Mouse (Mus musculus): Measurements from ENCODE around the gene Phb.

The Phb gene

GRCm38 (mm10) chr11:95666529-95667149 lies at the start of gene Phb:
Gene Phb, plus strand, starts transcription at chr11:95666957.
- peak; percentile 73 for DNase-seq (ENCODE audit: low spot score)

GRCm38 (mm10) chr11:95617785-95618465 lies 48.8 kb upstream of the Phb start:
- DNase-seq (ENCODE audit: low spot score): no peak

DNA sequence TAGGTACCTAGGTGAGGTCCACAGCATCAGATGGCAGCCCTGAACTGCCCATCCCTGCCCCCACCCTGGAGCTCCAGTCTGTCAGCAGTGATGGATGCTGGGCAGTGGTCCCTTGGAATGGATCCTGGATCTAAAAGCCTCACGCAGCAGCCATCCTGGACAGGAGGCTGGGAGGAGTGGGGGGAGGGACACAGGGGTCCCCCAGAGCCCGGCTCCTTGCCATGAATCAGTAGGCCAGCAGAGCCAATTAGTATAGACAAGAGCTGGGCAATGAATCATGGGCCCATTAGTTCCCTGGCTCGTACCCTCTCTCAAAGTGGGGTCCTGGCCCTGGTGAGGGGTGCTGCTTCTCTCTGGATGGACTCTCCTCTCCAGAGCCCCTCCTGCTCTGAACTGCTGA lies 47.7 kb upstream of the Phb start:
- DNase-seq (ENCODE audit: low spot score): no peak

DNA sequence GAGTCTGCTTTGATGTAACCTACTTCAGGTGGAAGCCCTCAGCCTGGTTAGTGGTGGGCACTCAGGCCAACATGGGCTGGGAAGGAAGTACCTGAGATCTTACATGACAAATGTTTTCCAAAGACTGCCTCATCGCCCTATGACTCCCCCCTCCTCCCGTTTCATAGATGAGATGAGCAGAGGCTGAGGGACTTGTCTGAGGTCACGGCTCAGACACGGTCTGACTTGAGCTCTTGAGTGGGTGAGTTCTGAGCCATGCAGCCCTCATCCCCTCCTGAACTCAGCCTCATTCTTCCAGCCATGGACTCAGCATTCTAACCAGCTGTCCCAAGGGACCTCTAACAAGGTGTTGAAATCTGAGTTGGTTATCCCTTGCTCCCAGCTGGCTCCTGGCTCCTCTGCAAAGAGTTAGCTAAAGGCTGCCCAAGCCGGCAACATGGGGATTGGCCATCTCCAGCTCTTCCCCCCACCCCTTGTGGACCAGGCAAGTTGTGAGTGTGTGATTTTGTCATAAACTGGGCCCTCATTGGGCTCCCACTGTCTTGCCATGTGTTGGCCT lies 46.8 kb upstream of the Phb start:
- no peak for DNase-seq (ENCODE audit: low spot score)

DNA sequence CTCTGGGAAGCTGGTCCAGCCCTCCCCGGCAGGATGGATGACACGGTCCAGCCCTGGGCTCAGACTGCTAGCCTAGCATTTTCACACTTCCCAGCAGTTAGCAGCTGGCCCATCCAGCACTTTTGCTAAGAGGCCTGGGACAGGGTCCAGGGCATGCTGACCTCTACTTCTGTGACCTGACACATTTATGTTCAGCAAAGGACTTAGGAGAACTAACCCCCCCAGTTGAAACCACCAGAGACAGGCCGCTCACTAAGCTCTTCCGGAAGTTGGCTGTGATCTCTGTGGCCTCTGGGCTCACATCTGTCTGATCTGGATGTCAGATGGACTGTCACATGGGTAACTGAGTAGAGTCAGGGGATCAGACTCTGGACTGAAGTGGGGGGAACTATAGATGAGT lies 45.7 kb upstream of the Phb start:
- no peak for DNase-seq (ENCODE audit: low spot score)

GRCm38 (mm10) chr11:95621541-95622130 lies 45.1 kb upstream of the Phb start:
- no peak for DNase-seq (ENCODE audit: low spot score)

DNA sequence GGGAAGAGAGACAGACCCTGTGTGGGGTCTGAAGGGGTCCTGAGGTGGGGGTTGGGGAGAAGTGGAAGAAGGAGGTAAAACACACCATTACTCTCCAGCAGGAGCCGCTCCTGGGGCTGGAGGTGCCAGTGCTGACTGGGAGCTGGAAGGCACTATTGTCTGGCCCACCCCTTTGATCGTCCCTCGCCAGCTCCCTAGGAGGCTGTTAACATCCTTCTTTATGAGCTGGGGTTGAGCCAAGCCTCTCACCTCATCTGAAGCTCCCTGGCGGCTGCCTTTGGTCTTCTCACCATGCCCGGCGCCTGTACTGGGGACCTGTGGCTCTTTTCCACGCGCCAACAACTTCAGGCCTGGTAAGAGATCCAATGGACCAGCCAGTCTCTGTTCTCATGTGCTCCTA lies 44.3 kb upstream of the Phb start:
- no peak for DNase-seq (ENCODE audit: low spot score)

- no peak for DNase-seq (ENCODE audit: low spot score)
These were observed 36.2 kb upstream of the Phb start for GRCm38 (mm10) chr11:95630558-95630957.

- no peak for DNase-seq (ENCODE audit: low spot score)
These were observed 35.5 kb upstream of the Phb start for GRCm38 (mm10) chr11:95631301-95631700.

DNA sequence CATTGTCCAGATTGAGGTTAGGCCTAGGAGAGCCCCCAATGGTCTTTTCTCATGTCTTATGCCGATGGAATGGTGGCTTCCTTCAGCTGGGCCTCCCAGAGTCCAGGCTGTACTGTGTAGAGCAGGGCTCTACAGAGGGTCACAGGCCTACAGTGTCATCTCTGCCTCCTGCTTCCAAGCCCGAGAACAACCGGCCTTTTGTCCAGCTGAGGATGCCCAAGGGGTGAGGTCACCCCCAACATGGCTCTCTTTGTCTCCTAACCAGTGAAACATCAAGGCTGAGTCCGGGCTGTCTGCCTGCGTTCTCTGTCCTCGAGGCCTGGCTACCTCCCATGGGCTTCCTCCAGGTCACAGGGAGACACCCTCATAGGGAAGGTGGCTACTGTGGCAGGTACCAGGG lies 34.3 kb upstream of the Phb start:
- no peak for DNase-seq (ENCODE audit: low spot score)

DNA sequence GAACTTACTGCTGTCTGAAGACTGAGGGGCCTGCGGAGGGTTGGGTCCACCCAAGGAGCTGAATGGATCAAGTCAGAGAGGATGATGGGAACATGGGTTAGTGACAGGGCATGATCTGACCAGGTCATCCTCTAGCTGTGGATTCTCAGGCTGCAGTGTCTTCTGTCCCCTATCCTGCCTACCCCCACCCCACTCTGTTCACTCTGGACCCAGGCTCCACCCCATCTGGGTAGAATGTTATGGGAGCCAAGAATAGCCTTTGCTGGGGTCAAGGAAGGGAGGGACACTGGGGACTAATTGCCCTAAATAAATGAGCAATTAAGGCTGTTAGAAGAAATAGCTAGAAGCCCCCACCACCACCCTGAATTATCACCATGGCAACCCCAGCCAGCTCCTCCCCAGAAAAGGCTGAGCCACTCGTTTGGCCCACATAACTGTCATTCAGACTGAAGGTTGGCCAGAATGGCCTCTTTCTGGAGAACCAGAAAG lies 33.2 kb upstream of the Phb start:
- DNase-seq (ENCODE audit: low spot score): no peak

DNA sequence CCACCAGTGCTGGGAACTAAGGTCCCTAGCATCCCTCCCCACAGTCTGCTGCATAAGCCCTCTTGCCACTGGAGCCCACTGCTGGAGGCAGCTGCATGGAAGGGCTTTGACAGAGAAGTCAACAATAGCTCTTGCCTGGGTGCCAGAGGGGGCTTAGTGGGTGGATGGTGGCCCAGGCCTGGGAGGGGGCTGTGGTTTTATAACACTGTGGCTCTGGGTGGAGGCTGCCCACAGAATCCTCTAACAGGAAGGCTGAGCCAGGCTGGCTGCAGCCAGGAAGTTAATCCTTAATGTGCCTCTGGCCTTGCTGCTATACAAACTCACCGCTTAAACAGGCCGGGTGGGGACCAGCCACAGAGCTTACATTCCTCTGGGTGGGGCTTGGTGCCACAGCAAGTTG lies 31.7 kb upstream of the Phb start:
- no peak for DNase-seq (ENCODE audit: low spot score)

GRCm38 (mm10) chr11:95640751-95641150 lies 26.0 kb upstream of the Phb start:
- no peak for DNase-seq (ENCODE audit: low spot score)

- DNase-seq (ENCODE audit: low spot score): no peak
These were observed 24.1 kb upstream of the Phb start for GRCm38 (mm10) chr11:95642534-95643280.

DNA sequence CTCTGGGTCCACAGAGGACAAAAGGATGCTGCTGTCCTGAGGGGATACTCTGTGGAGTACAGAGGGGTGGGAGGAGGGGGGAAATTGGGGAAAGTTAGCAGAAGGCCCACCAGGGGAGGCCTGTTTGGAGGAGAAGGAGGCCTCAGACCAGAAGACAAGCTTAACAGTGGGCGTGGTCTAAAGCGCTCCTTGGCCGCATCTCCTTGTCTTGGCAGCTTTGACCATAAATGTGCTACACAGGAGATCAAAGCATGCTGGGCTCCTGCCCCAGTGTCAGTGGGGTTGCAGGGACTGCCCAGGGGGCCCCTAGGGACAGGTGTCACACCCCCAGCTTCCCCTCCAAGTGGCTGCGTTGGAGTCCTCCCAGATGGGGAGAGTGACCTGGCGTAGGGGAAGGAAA lies 22.9 kb upstream of the Phb start:
- DNase-seq (ENCODE audit: low spot score): no peak

DNA sequence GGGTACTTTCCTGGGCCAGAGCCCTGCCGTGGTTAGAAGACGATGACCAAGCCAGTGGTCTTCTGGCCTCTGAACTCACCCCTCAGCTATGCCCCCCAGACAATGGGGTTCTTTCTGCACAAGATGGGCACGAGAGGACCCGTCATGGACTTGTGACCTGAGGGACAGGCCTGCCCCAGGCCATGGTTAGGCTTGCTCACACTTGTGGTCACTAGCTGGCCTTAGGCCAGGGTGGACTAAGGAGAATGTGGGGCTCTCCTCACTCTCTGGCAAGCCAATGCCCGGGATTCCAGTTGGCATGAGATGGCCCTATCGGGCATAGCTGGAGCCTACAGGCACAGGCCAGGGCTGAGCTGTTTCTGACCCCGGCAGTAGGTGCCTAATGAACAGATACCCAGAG lies 22.4 kb upstream of the Phb start:
- DNase-seq (ENCODE audit: low spot score): no peak

- DNase-seq (ENCODE audit: low spot score): no peak
These were observed 21.2 kb upstream of the Phb start for GRCm38 (mm10) chr11:95645397-95646153.

GRCm38 (mm10) chr11:95646154-95646490 lies 20.6 kb upstream of the Phb start:
- no peak for DNase-seq (ENCODE audit: low spot score)

DNA sequence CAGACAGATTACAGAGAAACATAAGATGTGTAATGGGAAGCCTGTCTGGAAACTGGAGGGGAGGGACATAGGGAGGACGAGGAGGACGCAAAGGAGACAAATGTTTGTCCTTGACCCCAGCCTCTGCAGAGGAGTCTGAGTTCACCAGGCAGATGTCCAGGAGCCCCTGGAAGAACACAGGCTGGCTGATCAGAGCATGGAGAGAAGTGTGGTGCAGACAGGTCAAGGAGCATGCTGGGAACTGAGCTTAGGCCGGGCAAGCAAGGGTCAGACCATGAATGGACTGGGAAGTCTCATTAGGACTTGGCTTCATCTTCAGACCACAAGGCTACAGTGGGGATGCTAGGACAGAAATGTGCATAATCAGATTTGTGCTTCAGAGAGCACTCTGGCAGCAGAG lies 19.0 kb upstream of the Phb start:
- no peak for DNase-seq (ENCODE audit: low spot score)

DNA sequence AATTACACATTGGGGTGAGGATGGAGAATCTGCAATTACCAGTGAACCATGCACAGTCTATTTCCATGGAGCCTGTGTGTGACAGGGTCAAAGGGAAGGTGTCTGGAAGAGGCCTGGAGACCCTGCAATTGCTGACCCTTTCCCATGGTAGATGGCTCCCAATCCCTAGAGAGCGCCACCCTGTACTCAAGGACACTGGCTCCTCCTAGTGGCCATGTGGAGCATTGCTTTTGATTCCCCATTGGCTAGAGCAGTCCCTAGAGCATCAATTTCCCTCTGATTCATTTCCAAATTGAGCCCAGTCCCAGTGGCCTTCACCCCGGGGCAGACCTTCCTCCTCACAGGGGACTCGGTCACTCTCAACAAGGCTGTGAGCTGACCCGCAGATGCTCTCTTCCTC lies 17.9 kb upstream of the Phb start:
- DNase-seq (ENCODE audit: low spot score): peak; percentile 79

GRCm38 (mm10) chr11:95649560-95649959 lies 17.2 kb upstream of the Phb start:
- DNase-seq (ENCODE audit: low spot score): no peak

- DNase-seq (ENCODE audit: low spot score): no peak
These were observed 16.8 kb upstream of the Phb start for GRCm38 (mm10) chr11:95650001-95650400.

Data from ovary, postnatal 14 days (tissue).